Mouse (Mus musculus): ENCODE data around the gene Ldha. TPM values are rescaled to one million over a fixed set of nuclear protein-coding genes. Genes with fewer than 3 reads are reported as not detected.

The Ldha gene
- polyA plus RNA-seq, 1 experiment from 2014 or later: 545 TPM

DNA sequence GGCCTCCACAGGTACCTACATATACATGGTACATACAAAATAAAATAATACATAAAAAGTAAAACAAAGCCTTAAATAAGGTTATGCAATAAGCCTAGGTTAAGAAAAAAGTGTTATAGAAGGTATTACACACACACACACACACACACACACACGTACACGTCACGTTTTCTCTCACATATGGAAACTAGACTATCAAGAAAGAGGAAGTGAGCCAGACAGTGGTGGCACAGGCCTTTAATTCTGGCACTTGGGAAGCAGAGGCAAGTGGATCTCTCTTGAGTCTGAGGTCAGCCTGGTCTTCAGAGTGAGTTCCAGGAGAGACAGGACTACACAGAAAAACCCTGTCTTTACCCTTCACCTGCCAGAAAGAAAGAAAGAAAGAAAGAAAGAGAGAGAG lies 54.2 kb downstream of the Ldha start:
- Histone ChIP-seq H3K9me3 (ENCODE audit: control insufficient read depth, low read length) (no peaks in the 10 kb centered on the region), H3K4me1 (replicated peaks; ENCODE audit: control insufficient read depth, insufficient read depth, low read length) (no peaks in the 10 kb centered on the region), H3K27ac (no peak overlapping the region), H3K36me3 (replicated peaks; ENCODE audit: control insufficient read depth, insufficient read depth) (peaks cover 96% of the 10 kb centered on the region), H3K9ac (no peak overlapping the region), H3K4me2 (replicated peaks) (no peak overlapping the region), H3K27me3 (ENCODE audit: control insufficient read depth, insufficient read depth, low read length) (no peaks in the 10 kb centered on the region), H3K4me3 (replicated peaks; ENCODE audit: low read length) (no peak overlapping the region)
- whole genome bisulfite sequencing: 92% methylated on average over 3 of the region's 3 CpGs
- ATAC-seq (ENCODE audit: low FRiP score) (no peak), DNase-seq (ENCODE audit: low spot score) (no peak)

- Histone ChIP-seq H3K4me2 (replicated peaks) (no peak overlapping the region), H3K27me3 (ENCODE audit: control insufficient read depth, insufficient read depth, low read length) (no peaks in the 10 kb centered on the region), H3K4me3 (replicated peaks; ENCODE audit: low read length) (no peak overlapping the region), H3K9me3 (ENCODE audit: control insufficient read depth, low read length) (no peaks in the 10 kb centered on the region), H3K4me1 (replicated peaks; ENCODE audit: control insufficient read depth, insufficient read depth, low read length) (no peaks in the 10 kb centered on the region), H3K27ac (no peak overlapping the region), H3K9ac (no peak overlapping the region), H3K36me3 (replicated peaks; ENCODE audit: control insufficient read depth, insufficient read depth) (peaks cover 97% of the 10 kb centered on the region)
- no peak for ATAC-seq (ENCODE audit: low FRiP score)
- WGBS: 96% methylated on average over 3 of the region's 3 CpGs
- DNase-seq (ENCODE audit: low spot score): no peak
Measured at GRCm38 (mm10) chr7:46899343-46899742, 58.1 kb downstream of the Ldha start.

Other genes with a start within 250 kb of the Ldha start
- gene Sergef, start 201.7 kb upstream of the Ldha start, polyA plus RNA-seq (2014; fragmentation: Nextera tagmentation; extraction: Ambion mirVana): 41.1 and 44.1 TPM in 2 replicates
- 0.19 and 0.70 TPM in 2 replicates for gene Tph1, start 168.9 kb upstream of the Ldha start, polyA plus RNA-seq (2014; fragmentation: Nextera tagmentation; extraction: Ambion mirVana)
- gene Saal1, start 130.8 kb upstream of the Ldha start, polyA plus RNA-seq (2014; fragmentation: Nextera tagmentation; extraction: Ambion mirVana): 16.6 and 16.8 TPM in 2 replicates
- gene Saa3, start 125.8 kb upstream of the Ldha start, polyA plus RNA-seq (2014; fragmentation: Nextera tagmentation; extraction: Ambion mirVana): 0.08 TPM in 1 of 2 replicates, not detected in the other
- not detected in 2 replicates for gene Saa4, start 108.9 kb upstream of the Ldha start, polyA plus RNA-seq (2014; fragmentation: Nextera tagmentation; extraction: Ambion mirVana)
- gene Saa1, start 98.5 kb upstream of the Ldha start, polyA plus RNA-seq (2014; fragmentation: Nextera tagmentation; extraction: Ambion mirVana): not detected in 2 replicates
- gene Saa2, start 89.7 kb upstream of the Ldha start, polyA plus RNA-seq (2014; fragmentation: Nextera tagmentation; extraction: Ambion mirVana): not detected in 2 replicates
- gene Hps5, start 45.4 kb upstream of the Ldha start, polyA plus RNA-seq (2014; fragmentation: Nextera tagmentation; extraction: Ambion mirVana): 12.7 and 13.0 TPM in 2 replicates
- 36.1 and 43.8 TPM in 2 replicates for gene Gtf2h1, start 45.4 kb upstream of the Ldha start, polyA plus RNA-seq (2014; fragmentation: Nextera tagmentation; extraction: Ambion mirVana)
- 0.19 and 0.29 TPM in 2 replicates for gene Ldhc, start 19.7 kb downstream of the Ldha start, polyA plus RNA-seq (2014; fragmentation: Nextera tagmentation; extraction: Ambion mirVana)
- 362 and 374 TPM in 2 replicates for gene Tsg101, start 78.5 kb downstream of the Ldha start, polyA plus RNA-seq (2014; fragmentation: Nextera tagmentation; extraction: Ambion mirVana)
- gene Uevld, start 117.1 kb downstream of the Ldha start, polyA plus RNA-seq (2014; fragmentation: Nextera tagmentation; extraction: Ambion mirVana): 5.3 and 5.6 TPM in 2 replicates
- not detected in 2 replicates for gene Gm9999, start 142.1 kb downstream of the Ldha start, polyA plus RNA-seq (2014; fragmentation: Nextera tagmentation; extraction: Ambion mirVana)
- gene Spty2d1, start 166.9 kb downstream of the Ldha start, polyA plus RNA-seq (2014; fragmentation: Nextera tagmentation; extraction: Ambion mirVana): 7.7 and 8.0 TPM in 2 replicates
- gene Tmem86a, start 209.1 kb downstream of the Ldha start, polyA plus RNA-seq (2014; fragmentation: Nextera tagmentation; extraction: Ambion mirVana): 21.0 and 22.1 TPM in 2 replicates